In genomic region chr4:138379091-138379840, GRCm38 (mm10) we compare ENCODE assay signal across 9 mouse cellular contexts. TPM values are rescaled to one million over a fixed set of nuclear protein-coding genes. Genes with fewer than 3 reads are reported as not detected.
A peak's percentile ranks its signal among the peaks of the same experiment; 100 is the strongest.
DNase-seq lines count a peak whose midpoint lies in the region; ATAC-seq and TF ChIP-seq lines count a peak whose summit lies in the region.
"Had no signal": no experiment of that assay in that cellular context is flagged by ENCODE, and none has a peak within 500 bp of the region (broad histone marks: within the 10 kb centered on the region; RNA-seq: fewer than 3 reads in every experiment).

No protein-coding gene starts in this region.

- H3K9ac ChIP-seq in forebrain, embryonic 15.5 days (replicated peaks), result no peak overlapping the region
- H3K9ac ChIP-seq: limb, embryonic 12.5 days had no signal

- H3K27me3 ChIP-seq in forebrain, embryonic 10.5 days (ENCODE audit: poor library complexity, severe bottlenecking), result peaks cover 7% of the 10 kb centered on the region
- H3K27me3 ChIP-seq in forebrain, embryonic 15.5 days, result no peaks in the 10 kb centered on the region

- no peaks in the 10 kb centered on the region for H3K9me3 ChIP-seq in forebrain, embryonic 10.5 days
- no peaks in the 10 kb centered on the region for H3K9me3 ChIP-seq in forebrain, embryonic 15.5 days
- H3K9me3 ChIP-seq: limb, embryonic 12.5 days had no signal

- H3K4me1 ChIP-seq in forebrain, embryonic 10.5 days, result peaks cover 27% of the 10 kb centered on the region
- H3K4me1 ChIP-seq in forebrain, embryonic 15.5 days, result peaks cover 3% of the 10 kb centered on the region; the same call in 1 of the 2 replicates
- H3K4me1 ChIP-seq in bone marrow macrophage, adult 2 months (ENCODE audit: control insufficient read depth, insufficient read depth, low read length), result no peaks in the 10 kb centered on the region
- H3K4me1 ChIP-seq: limb, embryonic 12.5 days had no signal

- peak; percentile 80 for TF ChIP-seq CTCF in bone marrow macrophage, adult 2 months (IDR thresholded peaks at IDR 0.05; ENCODE audit: low read depth, low read length)

- H3K27ac ChIP-seq in forebrain, embryonic 10.5 days, result 0 out of 2 replicates have a peak overlapping the region, but pooled peaks have one; percentile 30
- no peak overlapping the region for H3K27ac ChIP-seq in forebrain, embryonic 15.5 days (replicated peaks)
- no peak overlapping the region for H3K27ac ChIP-seq in bone marrow macrophage, adult 2 months (ENCODE audit: insufficient read depth, low read depth, low read length)
- H3K27ac ChIP-seq: limb, embryonic 12.5 days had no signal

- TF ChIP-seq POLR2A in bone marrow macrophage, adult 2 months (IDR thresholded peaks at IDR 0.05; ENCODE audit: borderline replicate concordance, low read depth, low read length), result no peak

- intact Hi-C loops in heart, postnatal 36 days (cut with DNase I), result loop anchor here (1.0 to 2.0 kb wide), 3 partner anchors 48 to 60 kb away; partner anchors contain the start of gene Pink1

- H3K4me3 ChIP-seq in forebrain, embryonic 10.5 days, result no peak overlapping the region
- H3K4me3 ChIP-seq in forebrain, embryonic 15.5 days, result no peak overlapping the region
- no peak overlapping the region for H3K4me3 ChIP-seq in bone marrow macrophage, adult 2 months (ENCODE audit: insufficient read depth, low read length)
- H3K4me3 ChIP-seq: limb, embryonic 12.5 days had no signal

- ATAC-seq in forebrain, embryonic 15.5 days (replicated peaks), result no peak; the same call in 1 of the 2 replicates
- peak; percentile 98 for ATAC-seq in megakaryocyte progenitor cell, adult 5-6 weeks (replicated peaks; ENCODE audit: poor library complexity)

- H3K4me2 ChIP-seq in forebrain, embryonic 15.5 days (replicated peaks), result no peak overlapping the region
- H3K4me2 ChIP-seq: limb, embryonic 12.5 days had no signal

- no peaks in the 10 kb centered on the region for H3K36me3 ChIP-seq in forebrain, embryonic 10.5 days (replicated peaks)
- no peaks in the 10 kb centered on the region for H3K36me3 ChIP-seq in forebrain, embryonic 15.5 days
- H3K36me3 ChIP-seq: limb, embryonic 12.5 days had no signal

- 61% methylated on average over 14 of the region's 14 CpGs for WGBS in forebrain, embryonic 10.5 days
- WGBS in forebrain, embryonic 15.5 days, result 43% methylated on average over 14 of the region's 14 CpGs

- peak; percentile 51 for DNase-seq in forebrain, embryonic 10.5 days (ENCODE audit: extremely low spot score, low spot score)
- DNase-seq in fibroblast of lung, adult 2 months (ENCODE audit: low read depth), result peak; percentile 62
- DNase-seq in heart, postnatal 36 days, result peak; percentile 69 to 77
- DNase-seq in layer of hippocampus, postnatal 14 days (ENCODE audit: low spot score in 2 of 2), result peak; percentile 66 to 74
- peak; percentile 53 for DNase-seq in right cerebral cortex, postnatal 25 days

RNA-seq across cellular contexts. Expression of gene Cda, which starts 11.5 kb away (rescaled TPM):
- polyA plus RNA-seq in forebrain, embryonic 10.5 days (2016; fragmentation: Nextera tagmentation; extraction: Ambion mirVana), result 2.1 and 2.5 TPM in 2 replicates
- 1.4 and 2.2 TPM in 2 replicates for polyA plus RNA-seq in forebrain, embryonic 15.5 days (2015; fragmentation: Nextera tagmentation; extraction: Ambion mirVana)
- polyA plus RNA-seq in bone marrow macrophage, adult 2 months (2012; ENCODE audit: insufficient read depth, insufficient read length, missing spikeins), result not detected in 2 replicates
- 1 to 10 TPM in 1 of 2 experiments, under 1 TPM in 1; 0.65 to 2.1 TPM for total RNA-seq in heart, postnatal 36 days (2021)
- total RNA-seq in layer of hippocampus, postnatal 14 days (2021), result 1 to 10 TPM; 1.2 to 2.9 TPM
- 0.39 TPM in 1 of 2 replicates, not detected in the other for total RNA-seq in megakaryocyte progenitor cell, adult 5-6 weeks (2015)
- not detected in 2 replicates for total RNA-seq in megakaryocyte progenitor cell, adult 5-6 weeks (2017)

RNA-seq across cellular contexts. Expression of gene Fam43b, which starts 17.1 kb away (rescaled TPM):
- polyA plus RNA-seq in forebrain, embryonic 10.5 days (2016; fragmentation: Nextera tagmentation; extraction: Ambion mirVana), result not detected in 2 replicates
- polyA plus RNA-seq in forebrain, embryonic 15.5 days (2015; fragmentation: Nextera tagmentation; extraction: Ambion mirVana), result 4.7 and 7.2 TPM in 2 replicates
- polyA plus RNA-seq in bone marrow macrophage, adult 2 months (2012; ENCODE audit: insufficient read depth, insufficient read length, missing spikeins), result not detected in 2 replicates
- total RNA-seq in heart, postnatal 36 days (2021), result not detected
- total RNA-seq in layer of hippocampus, postnatal 14 days (2021), result 10 to 100 TPM; 24.2 to 24.3 TPM
- total RNA-seq in megakaryocyte progenitor cell, adult 5-6 weeks (2015), result not detected in 2 replicates
- not detected in 2 replicates for total RNA-seq in megakaryocyte progenitor cell, adult 5-6 weeks (2017)
- polyA plus RNA-seq: limb, embryonic 12.5 days had no signal

RNA-seq across cellular contexts. Expression of gene Pink1, which starts 53.2 kb away (rescaled TPM):
- 24.6 and 26.7 TPM in 2 replicates for polyA plus RNA-seq in forebrain, embryonic 10.5 days (2016; fragmentation: Nextera tagmentation; extraction: Ambion mirVana)
- 89.6 and 98.5 TPM in 2 replicates for polyA plus RNA-seq in forebrain, embryonic 15.5 days (2015; fragmentation: Nextera tagmentation; extraction: Ambion mirVana)
- 79.8 and 87.1 TPM in 2 replicates for polyA plus RNA-seq in bone marrow macrophage, adult 2 months (2012; ENCODE audit: insufficient read depth, insufficient read length, missing spikeins)
- 100 to 1,000 TPM; 629 to 755 TPM for total RNA-seq in heart, postnatal 36 days (2021)
- total RNA-seq in layer of hippocampus, postnatal 14 days (2021), result 100 to 1,000 TPM; 162 to 169 TPM
- total RNA-seq in megakaryocyte progenitor cell, adult 5-6 weeks (2015), result 20.1 and 20.4 TPM in 2 replicates
- total RNA-seq in megakaryocyte progenitor cell, adult 5-6 weeks (2017), result 24.7 and 29.6 TPM in 2 replicates

RNA-seq across cellular contexts. Expression of gene Mul1, which starts 55.2 kb away (rescaled TPM):
- polyA plus RNA-seq in forebrain, embryonic 10.5 days (2016; fragmentation: Nextera tagmentation; extraction: Ambion mirVana), result 21.2 and 22.7 TPM in 2 replicates
- polyA plus RNA-seq in forebrain, embryonic 15.5 days (2015; fragmentation: Nextera tagmentation; extraction: Ambion mirVana), result 18.5 and 19.0 TPM in 2 replicates
- 12.7 and 13.7 TPM in 2 replicates for polyA plus RNA-seq in bone marrow macrophage, adult 2 months (2012; ENCODE audit: insufficient read depth, insufficient read length, missing spikeins)
- 10 to 100 TPM; 75.2 to 79.0 TPM for total RNA-seq in heart, postnatal 36 days (2021)
- total RNA-seq in layer of hippocampus, postnatal 14 days (2021), result 10 to 100 TPM; 43.4 to 46.7 TPM
- total RNA-seq in megakaryocyte progenitor cell, adult 5-6 weeks (2015), result 4.5 and 6.1 TPM in 2 replicates
- 4.7 and 6.4 TPM in 2 replicates for total RNA-seq in megakaryocyte progenitor cell, adult 5-6 weeks (2017)

Comparison
In these comparisons a context has a peak if more than half of its experiments do, and no peak if none do; other contexts are left out.
1. RNA of gene Fam43b, which starts 17.1 kb away (total RNA-seq): 24.2 to 24.3 TPM in layer of hippocampus, postnatal 14 days; not detected in heart, postnatal 36 days and not detected in megakaryocyte progenitor cell, adult 5-6 weeks; every median in the first group is over 10 times any median in the second.
2. RNA of gene Pink1, which starts 53.2 kb away (total RNA-seq): 629 to 755 TPM in heart, postnatal 36 days and 162 to 169 TPM in layer of hippocampus, postnatal 14 days; 20.1 to 29.6 TPM in megakaryocyte progenitor cell, adult 5-6 weeks; every median in the first group is over 4 times any median in the second.
3. Peak in every context shown above with its lines, with median percentiles within 50 percentile points of each other: DNase-seq.